Mouse (Mus musculus): ENCODE results near the gene Tamm41.
A peak's percentile ranks its signal among the peaks of the same experiment; 100 is the strongest.

Gene Tamm41

GRCm38 (mm10) chr6:115037103-115038094 lies at the start of gene Tamm41:
Gene Tamm41 (minus strand): TSS chr6:115037876.
- DNase-seq = peak; percentile 90 to 91

DNA sequence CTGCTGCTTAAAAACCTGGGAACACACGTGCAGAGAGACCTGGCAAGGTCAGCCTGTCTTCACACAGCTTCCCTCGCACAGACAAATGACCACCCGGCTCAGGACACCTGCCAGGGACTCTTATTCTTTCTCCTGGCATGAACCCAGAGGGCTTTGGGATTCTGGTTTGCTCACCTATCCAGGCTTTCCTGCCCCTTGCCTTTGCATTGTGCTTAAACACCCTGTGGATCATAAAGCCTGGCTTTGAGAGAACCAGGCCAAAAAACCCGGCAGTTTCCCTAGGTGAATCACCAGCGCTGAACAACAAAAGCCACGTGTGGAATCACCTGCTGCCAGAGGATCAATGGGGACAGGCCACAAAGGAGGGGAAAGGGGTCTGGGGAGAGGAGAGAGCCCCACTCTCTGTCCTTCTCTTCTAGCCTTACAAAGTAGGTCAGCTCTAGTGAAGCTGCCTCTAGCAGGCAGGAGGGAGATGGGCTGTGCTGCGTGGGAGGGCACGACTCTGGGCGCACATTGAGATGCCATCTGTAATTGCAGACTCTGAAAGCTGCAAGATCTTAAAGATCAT lies 47.7 kb upstream of the Tamm41 start:
- DNase-seq = no peak

DNA sequence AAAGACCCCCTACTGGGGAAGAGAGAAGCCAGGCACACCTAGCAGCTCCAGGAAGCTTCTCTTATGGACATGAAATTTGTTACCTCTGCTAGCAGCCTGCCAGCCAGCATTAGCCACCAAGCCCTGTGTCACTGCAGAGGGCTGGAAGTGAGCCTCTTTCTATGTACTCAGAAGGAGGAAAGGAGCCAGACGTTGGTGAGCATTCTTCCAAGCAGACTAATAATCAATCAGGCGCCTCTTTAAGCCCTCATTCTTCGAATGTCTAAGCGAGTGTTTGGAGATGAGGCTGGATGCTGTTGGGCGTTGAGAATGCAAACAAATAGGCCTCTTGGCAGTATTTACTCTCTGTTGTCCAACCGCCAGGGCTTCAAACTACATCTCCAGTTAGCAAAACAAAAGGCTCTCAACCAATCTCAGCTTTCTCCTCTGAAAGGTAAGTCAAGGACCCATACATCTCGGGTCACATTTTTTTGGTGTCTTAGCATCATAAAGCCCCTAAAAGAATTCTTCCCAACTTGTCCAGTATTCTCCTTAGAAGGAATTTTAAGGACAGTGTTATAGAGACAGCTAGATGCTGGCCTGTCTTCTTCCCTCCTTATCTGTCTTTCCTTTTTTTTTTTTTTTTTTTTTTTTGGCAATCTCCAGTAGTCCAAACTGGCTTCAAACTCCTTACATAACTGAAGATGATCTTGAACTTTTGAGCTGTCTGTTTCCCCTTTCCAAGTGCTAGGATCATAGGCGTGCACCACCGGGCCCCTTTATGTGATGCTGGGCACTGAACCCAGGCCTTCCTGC lies 39.3 kb upstream of the Tamm41 start:
- no peak for DNase-seq

- no peak for DNase-seq
Observed at GRCm38 (mm10) chr6:115072024-115072423, 34.3 kb upstream of the Tamm41 start.

GRCm38 (mm10) chr6:115065411-115066241 lies 27.9 kb upstream of the Tamm41 start:
- DNase-seq = peak; percentile 76 to 77

DNA sequence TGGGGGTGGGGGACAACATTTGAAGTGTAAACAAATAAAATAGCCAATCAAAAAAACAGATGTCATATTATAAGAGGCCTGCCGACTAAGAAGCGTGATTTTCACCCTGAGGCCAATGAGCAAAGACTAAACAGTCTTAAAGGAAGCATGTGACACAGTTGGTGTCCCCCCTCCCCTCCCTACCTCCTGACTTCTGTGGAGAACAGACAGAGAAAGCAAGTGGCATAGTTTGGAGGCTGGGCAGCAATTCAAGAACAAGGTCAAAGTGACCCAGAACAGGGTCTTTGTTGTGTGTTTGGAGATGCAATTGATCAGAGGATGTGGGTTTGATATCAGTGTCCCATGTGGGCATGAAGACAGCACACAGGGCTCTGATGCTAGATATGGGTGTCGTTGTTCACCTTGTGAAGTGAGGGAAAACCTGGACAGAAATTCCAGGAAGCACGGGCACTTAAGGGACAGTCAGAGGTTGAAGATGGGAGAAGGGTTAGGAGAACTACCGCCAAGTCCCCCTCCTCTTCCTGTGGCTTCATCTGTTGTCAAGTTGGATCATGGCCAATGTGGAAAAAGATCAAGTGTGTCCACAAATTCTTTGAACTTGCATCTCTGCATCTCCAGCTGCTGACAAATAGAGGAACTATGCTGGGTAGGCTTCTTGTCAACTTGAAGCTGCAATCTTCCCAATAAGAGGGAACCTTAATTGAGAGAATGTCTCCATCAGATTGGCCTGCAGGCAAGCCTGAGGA lies 25.1 kb upstream of the Tamm41 start:
- no peak for DNase-seq

- no peak for DNase-seq
Observed at GRCm38 (mm10) chr6:115059227-115059626, 21.6 kb upstream of the Tamm41 start.

DNA sequence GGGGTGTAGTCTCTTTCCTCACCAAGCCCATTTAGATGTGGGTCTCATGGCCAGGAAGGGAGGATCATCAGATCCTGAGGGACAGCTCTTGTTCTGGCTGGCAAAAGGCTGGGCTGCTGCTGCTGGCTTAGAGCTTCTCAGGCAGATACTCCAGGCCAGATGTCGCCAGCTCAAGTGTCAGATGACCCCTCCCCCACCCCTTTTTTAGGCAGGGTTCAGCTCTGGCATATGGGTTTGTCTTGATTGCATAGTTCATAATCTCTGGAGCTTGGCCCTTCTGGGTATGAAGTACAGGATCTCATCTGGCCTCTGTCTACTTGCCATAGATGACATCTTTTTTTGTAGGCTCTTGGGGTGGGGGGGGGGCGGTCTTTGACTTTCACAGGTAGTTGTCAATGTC lies 19.0 kb upstream of the Tamm41 start:
- DNase-seq = no peak

GRCm38 (mm10) chr6:115055440-115055839 lies 17.8 kb upstream of the Tamm41 start:
- no peak for DNase-seq

GRCm38 (mm10) chr6:115051586-115052197 lies 14.0 kb upstream of the Tamm41 start:
- DNase-seq = no peak

DNA sequence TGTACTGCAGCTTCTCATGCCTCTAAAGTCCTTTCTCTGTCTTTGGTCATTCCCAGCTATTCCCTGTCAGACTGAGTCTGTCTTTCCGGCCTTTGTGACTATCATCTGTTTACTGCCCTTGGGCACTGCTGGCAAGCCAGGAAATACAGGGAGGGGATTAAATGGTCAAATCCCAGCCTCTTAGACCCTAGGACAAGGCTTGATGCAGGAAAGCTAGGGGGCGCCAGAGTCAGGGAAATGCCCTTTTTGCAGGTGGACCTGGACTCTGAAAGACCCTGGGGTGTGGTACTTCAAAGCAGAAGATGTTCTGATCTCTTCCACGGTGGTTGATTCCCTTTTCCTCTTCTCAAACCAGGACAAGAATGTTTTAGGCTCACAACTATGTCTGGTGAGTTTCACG lies 11.3 kb upstream of the Tamm41 start:
- peak in 1 of 2 experiments; percentile 3 for DNase-seq

- DNase-seq = no peak
Observed at GRCm38 (mm10) chr6:115047816-115048215, 10.1 kb upstream of the Tamm41 start.

DNA sequence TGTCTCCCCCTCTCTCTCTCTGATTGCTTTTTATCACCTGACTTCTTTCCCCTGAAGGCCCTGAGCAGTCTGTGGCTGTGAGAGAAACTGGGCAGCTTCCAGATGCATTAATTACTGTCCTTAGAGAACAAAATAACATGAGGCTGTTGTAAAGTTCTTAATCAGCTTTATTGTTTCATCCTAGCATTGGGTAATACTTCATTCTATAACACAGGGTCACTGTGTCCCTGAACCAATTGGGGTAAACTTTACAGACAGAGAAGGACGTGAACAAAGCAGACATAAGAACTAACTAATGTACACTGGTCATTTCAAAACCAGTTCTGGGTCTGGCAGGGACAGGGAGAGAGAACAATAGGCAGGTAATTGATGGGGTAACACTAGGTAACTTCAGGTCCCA lies 8.4 kb upstream of the Tamm41 start:
- DNase-seq = no peak

DNA sequence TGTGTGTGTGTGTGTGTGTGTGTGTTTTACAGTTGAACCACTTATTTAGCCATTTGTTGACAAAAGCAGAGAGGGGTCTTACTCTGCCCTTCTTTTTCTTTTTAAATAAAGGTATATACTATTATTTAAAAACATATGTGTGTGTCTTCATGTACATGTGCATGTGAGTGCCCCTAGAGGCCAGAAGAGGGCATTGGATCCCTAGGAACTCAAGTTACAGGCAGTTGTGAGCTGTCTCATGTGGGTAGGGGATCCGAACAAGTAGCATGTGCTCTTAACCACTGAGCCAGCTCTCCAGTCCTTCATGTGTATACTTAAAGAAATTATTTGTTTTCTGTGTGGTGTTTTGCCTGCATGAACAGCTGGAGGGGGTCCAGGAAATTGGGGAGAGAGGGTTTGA lies 7.0 kb upstream of the Tamm41 start:
- peak in 1 of 2 experiments; percentile 8 for DNase-seq

DNA sequence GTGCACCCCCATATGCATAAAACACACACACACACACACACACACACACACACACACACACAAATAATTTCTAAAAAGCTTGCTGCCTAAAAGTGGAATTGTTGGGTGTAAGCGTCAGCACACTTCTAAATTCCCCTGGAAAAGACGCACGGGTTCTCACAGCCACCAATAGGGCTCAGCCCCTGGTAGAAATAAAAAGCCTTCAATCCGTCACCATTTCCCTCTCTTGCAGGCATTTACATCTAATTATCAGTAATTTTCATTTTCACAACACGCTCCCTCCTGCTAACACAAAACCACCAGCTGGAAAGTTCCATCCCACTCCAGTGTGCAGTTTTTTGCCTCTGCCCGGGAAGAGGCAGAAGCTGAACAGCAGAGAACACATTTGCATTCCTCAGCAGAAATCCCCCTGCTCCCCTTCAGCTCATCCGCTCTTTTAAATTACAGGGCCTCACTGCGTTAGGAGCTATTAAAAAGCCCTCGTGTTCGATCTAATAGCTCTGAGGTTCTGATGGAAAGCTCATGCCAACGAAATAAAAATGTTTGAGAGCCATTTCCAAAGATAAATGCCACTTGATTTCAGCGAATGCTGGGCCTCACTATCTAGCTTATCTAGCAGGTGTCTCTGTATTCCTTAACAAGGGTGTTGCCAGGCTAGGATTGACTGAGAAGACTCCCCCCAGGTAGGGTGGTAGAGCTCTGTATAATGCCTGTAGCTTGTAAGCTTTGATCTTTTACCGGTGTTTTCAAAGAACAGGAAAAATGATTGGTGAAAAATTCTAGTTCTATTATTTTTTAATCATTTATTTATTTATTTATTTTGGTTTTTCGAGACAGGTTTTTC lies 6.2 kb upstream of the Tamm41 start:
- no peak for DNase-seq

DNA sequence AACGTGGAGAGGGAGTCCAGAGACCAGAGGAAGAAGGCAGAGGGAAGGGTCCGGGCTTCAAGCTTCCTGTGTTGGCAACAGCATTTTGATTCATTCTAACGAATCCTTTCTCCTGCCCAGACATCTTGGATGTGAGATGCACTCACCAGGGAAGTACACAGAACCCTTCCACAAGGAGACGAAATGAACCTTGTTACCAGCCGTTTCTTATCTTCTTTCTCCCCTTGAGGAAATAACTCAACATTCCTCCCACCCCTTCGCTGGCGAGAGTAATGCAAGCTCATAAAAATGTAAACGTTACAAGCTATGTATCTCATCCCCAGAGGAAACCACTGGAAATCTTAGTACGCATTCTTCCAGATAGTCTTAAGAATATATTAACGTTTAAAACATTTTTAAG lies 4.9 kb upstream of the Tamm41 start:
- no peak for DNase-seq

DNA sequence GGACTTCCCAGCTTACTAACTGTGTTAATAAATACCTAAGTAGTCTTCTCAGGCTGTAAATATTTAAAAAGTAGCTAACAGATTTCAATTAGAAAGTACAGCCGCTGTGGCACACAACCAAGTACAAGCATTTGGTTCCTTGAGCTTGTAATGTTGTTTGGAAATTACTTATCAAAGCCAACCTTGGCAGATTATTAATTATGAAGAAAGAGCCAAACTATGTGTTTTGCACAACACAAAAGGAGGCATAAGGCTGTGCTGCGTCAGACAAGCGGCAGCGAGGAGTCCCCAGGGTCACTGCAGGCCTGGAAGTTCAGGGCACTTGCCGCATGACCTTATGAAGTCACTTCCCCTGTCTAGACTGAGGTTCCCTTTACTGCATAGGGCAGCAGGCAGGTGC lies 4.2 kb downstream of the Tamm41 start:
- DNase-seq = no peak

DNA sequence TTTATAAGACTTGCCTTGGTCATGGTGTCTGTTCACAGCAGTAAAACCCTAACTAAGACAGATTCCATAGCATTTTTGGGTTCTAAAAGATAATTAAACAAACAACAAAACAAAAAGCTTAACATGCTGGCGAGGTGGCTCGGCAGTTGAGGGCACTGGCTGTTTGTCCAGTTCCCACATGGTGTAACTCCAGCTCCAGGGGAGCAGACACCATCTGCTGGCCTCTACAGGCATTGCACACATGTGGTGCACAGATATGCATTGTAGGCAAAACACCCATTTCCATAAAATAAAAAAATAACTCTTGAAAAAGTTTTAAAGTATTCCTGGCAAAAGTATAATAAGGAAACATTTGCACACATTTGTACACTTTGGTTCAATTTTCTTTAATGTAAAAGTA lies 7.6 kb downstream of the Tamm41 start:
- DNase-seq = no peak

DNA sequence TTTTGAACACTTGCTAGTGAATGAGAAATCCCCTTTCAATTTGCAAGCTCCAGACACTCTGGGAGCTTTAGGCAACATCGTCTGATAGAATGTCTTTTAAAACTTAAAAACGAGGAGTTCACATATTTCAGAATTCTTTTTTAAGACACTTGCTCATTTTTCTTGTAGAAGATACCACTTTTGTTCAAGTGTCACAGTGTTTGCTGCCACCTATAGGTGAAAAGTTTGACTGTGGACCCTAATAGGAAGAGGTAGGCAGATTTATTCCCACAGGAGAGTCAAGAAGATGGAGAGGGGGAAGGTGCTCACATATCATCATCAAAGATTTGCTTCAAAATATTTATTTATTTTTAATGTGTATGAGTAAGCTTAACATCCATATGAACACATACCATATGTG lies 8.4 kb downstream of the Tamm41 start:
- peak; percentile 12 to 13 for DNase-seq

DNA sequence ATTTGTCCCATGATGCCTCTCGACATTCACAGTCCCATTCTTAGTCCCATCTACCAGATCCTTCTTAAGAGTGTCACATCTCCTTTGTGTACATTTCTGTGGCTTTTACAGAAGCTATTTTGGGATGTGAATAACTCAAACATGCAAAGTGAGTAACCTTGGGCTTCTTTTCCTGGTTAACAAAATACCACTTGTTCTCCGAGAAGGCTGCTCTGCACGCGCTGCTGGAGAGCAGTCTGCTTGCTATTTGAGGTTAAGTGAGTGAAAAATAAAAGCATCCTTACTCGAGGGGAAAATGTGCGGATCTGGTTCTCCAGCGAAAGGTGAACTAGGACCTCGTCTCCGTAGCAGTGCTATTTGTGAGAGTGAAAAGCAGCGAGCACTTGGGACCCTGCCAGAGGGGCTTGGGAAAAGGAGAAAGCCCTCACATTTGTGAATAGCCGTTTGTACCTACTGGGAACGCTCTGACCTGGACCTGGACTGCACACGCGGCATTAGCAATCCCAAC lies 10.1 kb downstream of the Tamm41 start:
- no peak for DNase-seq
